Mouse (Mus musculus): Measurements from ENCODE around the gene Psmb7. TPM values are rescaled to one million over a fixed set of nuclear protein-coding genes. Genes with fewer than 3 reads are reported as not detected.

Gene Psmb7
- polyA plus RNA-seq, 1 experiment from 2014 or later: 299 TPM

GRCm38 (mm10) chr2:38630574-38630973 lies 13.3 kb downstream of the Psmb7 start:
- no peak for ATAC-seq (ENCODE audit: low FRiP score, low read depth)
- Histone ChIP-seq H3K4me1 (no peaks in the 10 kb centered on the region), H3K36me3 (peaks cover 71% of the 10 kb centered on the region), H3K9me3 (no peaks in the 10 kb centered on the region), H3K4me2 (replicated peaks) (no peak overlapping the region), H3K4me3 (no peak overlapping the region), H3K27ac (no peak overlapping the region), H3K9ac (no peak overlapping the region), H3K27me3 (replicated peaks) (no peaks in the 10 kb centered on the region)
- WGBS: 87% methylated on average over 2 of the region's 2 CpGs

- no peak for ATAC-seq (ENCODE audit: low FRiP score, low read depth)
- WGBS: 92% methylated on average over 3 of the region's 3 CpGs
- no peaks in the 10 kb centered on the region for H3K4me1 ChIP-seq
- no peaks in the 10 kb centered on the region for H3K9me3 ChIP-seq
- no peaks in the 10 kb centered on the region for H3K27me3 ChIP-seq (replicated peaks)
- peaks cover 62% of the 10 kb centered on the region for H3K36me3 ChIP-seq
- H3K4me2 ChIP-seq (replicated peaks): no peak overlapping the region
- no peak overlapping the region for H3K4me3 ChIP-seq
- H3K9ac ChIP-seq: no peak overlapping the region
- H3K27ac ChIP-seq: no peak overlapping the region
Observed at GRCm38 (mm10) chr2:38629451-38629850, 14.4 kb downstream of the Psmb7 start.

GRCm38 (mm10) chr2:38628801-38629200 lies 15.1 kb downstream of the Psmb7 start:
- no peak overlapping the region for H3K9ac ChIP-seq
- no peaks in the 10 kb centered on the region for H3K27me3 ChIP-seq (replicated peaks)
- H3K4me1 ChIP-seq: no peaks in the 10 kb centered on the region
- no peak overlapping the region for H3K27ac ChIP-seq
- no peak overlapping the region for H3K4me3 ChIP-seq
- H3K36me3 ChIP-seq: peaks cover 57% of the 10 kb centered on the region
- no peak overlapping the region for H3K4me2 ChIP-seq (replicated peaks)
- no peaks in the 10 kb centered on the region for H3K9me3 ChIP-seq
- no peak for ATAC-seq (ENCODE audit: low FRiP score, low read depth)
- 93% methylated on average over 4 of the region's 4 CpGs for WGBS

- Histone ChIP-seq H3K9me3 (no peaks in the 10 kb centered on the region), H3K4me2 (replicated peaks) (no peak overlapping the region), H3K27me3 (replicated peaks) (no peaks in the 10 kb centered on the region), H3K9ac (no peak overlapping the region), H3K4me3 (no peak overlapping the region), H3K4me1 (peaks cover 13% of the 10 kb centered on the region), H3K36me3 (peaks cover 27% of the 10 kb centered on the region), H3K27ac (no peak overlapping the region)
- WGBS: 97% methylated on average over 8 of the region's 8 CpGs
- ATAC-seq (ENCODE audit: low FRiP score, low read depth): no peak
Observed at GRCm38 (mm10) chr2:38623821-38624590, 19.9 kb downstream of the Psmb7 start.

GRCm38 (mm10) chr2:38623411-38623810 lies 20.5 kb downstream of the Psmb7 start:
- Histone ChIP-seq H3K36me3 (peaks cover 23% of the 10 kb centered on the region), H3K4me3 (no peak overlapping the region), H3K9me3 (no peaks in the 10 kb centered on the region), H3K27me3 (replicated peaks) (no peaks in the 10 kb centered on the region), H3K27ac (no peak overlapping the region), H3K4me1 (peaks cover 13% of the 10 kb centered on the region), H3K4me2 (replicated peaks) (no peak overlapping the region), H3K9ac (no peak overlapping the region)
- WGBS: 92% methylated on average over 3 of the region's 3 CpGs
- ATAC-seq (ENCODE audit: low FRiP score, low read depth): no peak

GRCm38 (mm10) chr2:38621610-38622021 lies 22.3 kb downstream of the Psmb7 start:
- Histone ChIP-seq H3K4me3 (no peak overlapping the region), H3K4me2 (replicated peaks) (no peak overlapping the region)
- 35% methylated on average over 6 of the region's 6 CpGs for whole genome bisulfite sequencing

GRCm38 (mm10) chr2:38621076-38621475 lies 22.8 kb downstream of the Psmb7 start:
- Histone ChIP-seq H3K36me3 (peaks cover 7% of the 10 kb centered on the region), H3K27ac (no peak overlapping the region), H3K4me3 (no peak overlapping the region), H3K9ac (no peak overlapping the region), H3K4me1 (peaks cover 25% of the 10 kb centered on the region), H3K9me3 (no peaks in the 10 kb centered on the region), H3K27me3 (replicated peaks) (no peaks in the 10 kb centered on the region), H3K4me2 (replicated peaks) (no peak overlapping the region)
- WGBS: 82% methylated on average over 4 of the region's 4 CpGs
- ATAC-seq (ENCODE audit: low FRiP score, low read depth): 0 out of 2 replicates have a peak, but pooled peaks have one; percentile 22

More at GRCm38 (mm10) chr2:38621610-38622021, 22.3 kb downstream of the Psmb7 start:
- Histone ChIP-seq H3K4me1 (peaks cover 21% of the 10 kb centered on the region), H3K9me3 (no peaks in the 10 kb centered on the region), H3K27me3 (replicated peaks) (no peaks in the 10 kb centered on the region), H3K9ac (no peak overlapping the region), H3K27ac (no peak overlapping the region), H3K36me3 (peaks cover 11% of the 10 kb centered on the region)
- ATAC-seq (ENCODE audit: low FRiP score, low read depth): peak; percentile 82

- Histone ChIP-seq H3K4me3 (no peak overlapping the region), H3K36me3 (peaks cover 5% of the 10 kb centered on the region), H3K4me2 (replicated peaks) (no peak overlapping the region), H3K4me1 (peaks cover 38% of the 10 kb centered on the region), H3K9ac (no peak overlapping the region), H3K27ac (no peak overlapping the region), H3K9me3 (no peaks in the 10 kb centered on the region), H3K27me3 (replicated peaks) (no peaks in the 10 kb centered on the region)
- WGBS: 95% methylated on average over 4 of the region's 4 CpGs
- no peak for ATAC-seq (ENCODE audit: low FRiP score, low read depth)
Observed at GRCm38 (mm10) chr2:38619777-38620176, 24.1 kb downstream of the Psmb7 start.

GRCm38 (mm10) chr2:38616956-38617872 lies 26.7 kb downstream of the Psmb7 start:
- no peaks in the 10 kb centered on the region for H3K27me3 ChIP-seq (replicated peaks)
- no peak for ATAC-seq (ENCODE audit: low FRiP score, low read depth)
- H3K9me3 ChIP-seq: no peaks in the 10 kb centered on the region
- H3K4me3 ChIP-seq: no peak overlapping the region
- peaks cover 39% of the 10 kb centered on the region for H3K4me1 ChIP-seq
- H3K4me2 ChIP-seq (replicated peaks): no peak overlapping the region
- H3K9ac ChIP-seq: no peak overlapping the region
- 90% methylated on average over 5 of the region's 5 CpGs for WGBS
- no peak overlapping the region for H3K27ac ChIP-seq
- peaks cover 5% of the 10 kb centered on the region for H3K36me3 ChIP-seq

- Histone ChIP-seq H3K4me2 (replicated peaks) (no peak overlapping the region), H3K9me3 (no peaks in the 10 kb centered on the region), H3K9ac (no peak overlapping the region), H3K27me3 (replicated peaks) (no peaks in the 10 kb centered on the region), H3K27ac (no peak overlapping the region), H3K36me3 (peaks cover 5% of the 10 kb centered on the region), H3K4me1 (peaks cover 30% of the 10 kb centered on the region), H3K4me3 (no peak overlapping the region)
- ATAC-seq (ENCODE audit: low FRiP score, low read depth): no peak
- 58% methylated on average over 4 of the region's 4 CpGs for WGBS
Observed at GRCm38 (mm10) chr2:38616072-38616471, 27.8 kb downstream of the Psmb7 start.

- Histone ChIP-seq H3K4me2 (replicated peaks) (no peak overlapping the region), H3K4me3 (no peak overlapping the region), H3K27ac (no peak overlapping the region), H3K9ac (no peak overlapping the region), H3K9me3 (no peaks in the 10 kb centered on the region), H3K4me1 (peaks cover 33% of the 10 kb centered on the region), H3K27me3 (replicated peaks) (no peaks in the 10 kb centered on the region), H3K36me3 (peaks cover 7% of the 10 kb centered on the region)
- WGBS: 73% methylated on average over 6 of the region's 6 CpGs
- no peak for ATAC-seq (ENCODE audit: low FRiP score, low read depth)
Observed at GRCm38 (mm10) chr2:38614437-38614836, 29.4 kb downstream of the Psmb7 start.

GRCm38 (mm10) chr2:38613576-38613975 lies 30.3 kb downstream of the Psmb7 start:
- Histone ChIP-seq H3K4me2 (replicated peaks) (no peak overlapping the region), H3K4me3 (no peak overlapping the region), H3K9me3 (no peaks in the 10 kb centered on the region), H3K9ac (no peak overlapping the region), H3K36me3 (peaks cover 3% of the 10 kb centered on the region; the same call in 1 of the 2 replicates), H3K27ac (no peak overlapping the region), H3K27me3 (replicated peaks) (no peaks in the 10 kb centered on the region), H3K4me1 (peaks cover 42% of the 10 kb centered on the region)
- 96% methylated on average over 3 of the region's 3 CpGs for WGBS
- no peak for ATAC-seq (ENCODE audit: low FRiP score, low read depth)

All from neural tube, embryonic 12.5 days (tissue).